Mouse (Mus musculus) urinary bladder, postnatal 4 days (tissue): Measurements from ENCODE around the gene Limch1.

Source experiments
- DNase-seq, 2 experiments: peaks; one replicate each; pipeline ENCODE4 v3.0.0; 2021 to 2022; ENCODE audit warnings: low spot score in 2 of 2

The Limch1 gene

GRCm38 (mm10) chr5:67032601-67033000 lies 287.0 kb downstream of the Limch1 start:
- DNase-seq: no peak

GRCm38 (mm10) chr5:67043932-67044331 lies 298.3 kb downstream of the Limch1 start:
- no peak for DNase-seq

- DNase-seq: no peak
Measured at GRCm38 (mm10) chr5:67048003-67048402, 302.4 kb downstream of the Limch1 start.

GRCm38 (mm10) chr5:67057803-67058202 lies 312.2 kb downstream of the Limch1 start:
- DNase-seq: no peak

- DNase-seq: no peak
Measured at GRCm38 (mm10) chr5:67060519-67060918, 314.9 kb downstream of the Limch1 start.

GRCm38 (mm10) chr5:67063596-67063995 lies 318.0 kb downstream of the Limch1 start:
- no peak for DNase-seq

GRCm38 (mm10) chr5:67083117-67083516 lies 337.5 kb downstream of the Limch1 start:
- no peak for DNase-seq

GRCm38 (mm10) chr5:67090856-67091255 lies 345.2 kb downstream of the Limch1 start:
- no peak for DNase-seq

- no peak for DNase-seq
Measured at GRCm38 (mm10) chr5:67091766-67092165, 346.1 kb downstream of the Limch1 start.

- DNase-seq: no peak
Measured at GRCm38 (mm10) chr5:67093991-67094390, 348.4 kb downstream of the Limch1 start.

GRCm38 (mm10) chr5:67095153-67095552 lies 349.5 kb downstream of the Limch1 start:
- no peak for DNase-seq

GRCm38 (mm10) chr5:67095651-67096377 lies 350.2 kb downstream of the Limch1 start:
- DNase-seq: no peak

GRCm38 (mm10) chr5:67096378-67096771 lies 350.7 kb downstream of the Limch1 start:
- DNase-seq: peak in 1 of 2 experiments; percentile 60

GRCm38 (mm10) chr5:67097106-67098050 lies 351.8 kb downstream of the Limch1 start:
- DNase-seq: no peak

GRCm38 (mm10) chr5:67098051-67098732 lies 352.6 kb downstream of the Limch1 start:
- no peak for DNase-seq

- no peak for DNase-seq
Measured at GRCm38 (mm10) chr5:67098733-67099323, 353.2 kb downstream of the Limch1 start, which contains the start of gene Phox2b. Gene Phox2b (minus strand): TSS chr5:67099301.

GRCm38 (mm10) chr5:67099393-67100271 lies 354.0 kb downstream of the Limch1 start:
- no peak for DNase-seq

GRCm38 (mm10) chr5:67100564-67101394 lies 355.2 kb downstream of the Limch1 start:
- DNase-seq: no peak

GRCm38 (mm10) chr5:67101395-67101760 lies 355.8 kb downstream of the Limch1 start:
- DNase-seq: no peak
